Mouse (Mus musculus) thymus, adult 2 months (tissue): Measurements from ENCODE around the gene Otof.

ENCODE experiments used
- CTCF ChIP-seq: fragments of 200-500 bp; IDR thresholded peaks from 2 replicates; pipeline ENCODE4 v1.5.1; 2012; ENCODE audit warnings: mild to moderate bottlenecking, control low read depth, low read length, moderate library complexity, borderline replicate concordance; ENCODE audit not compliant: control insufficient read depth, poor library complexity, insufficient read depth; ENCODE audit errors: extremely low read depth
- POLR2A ChIP-seq: fragments of 200-500 bp; IDR thresholded peaks from 2 replicates; pipeline ENCODE4 v1.6.1; 2012; ENCODE audit warnings: mild to moderate bottlenecking, low read length, control low read depth, moderate library complexity; ENCODE audit not compliant: control insufficient read depth, poor library complexity, insufficient read depth; ENCODE audit errors: extremely low read depth

DNA sequence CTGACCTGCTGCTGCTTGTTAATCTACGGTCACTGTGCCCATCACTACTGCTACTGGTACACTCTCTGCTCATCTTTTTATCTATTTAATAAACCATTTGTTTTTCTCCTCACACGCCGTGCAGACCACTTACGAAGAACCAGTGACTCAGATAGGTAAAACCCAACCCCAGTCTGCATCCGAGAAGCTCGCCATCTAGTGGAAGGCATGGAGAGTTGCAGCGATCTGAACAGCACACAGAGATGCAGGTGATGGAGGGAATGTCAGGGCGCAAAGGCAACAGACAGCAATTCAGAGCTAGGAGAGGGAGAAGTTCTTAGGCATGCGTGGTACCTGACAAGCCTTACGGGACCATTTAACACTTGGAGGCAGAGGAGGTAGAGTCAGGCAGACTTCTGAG, 14.8 kb upstream of the Otof start:
- peak; percentile 55; the same call in 1 of the 2 replicates for TF ChIP-seq CTCF
- TF ChIP-seq POLR2A: no peak
